Mouse (Mus musculus) 3T3-L1 (cell line): ENCODE measurements around the gene Rtf2.

ENCODE experiments used
- DNase-seq: peaks from one replicate; pipeline ENCODE4 v3.0.0-alpha.2; 2015; ENCODE audit warnings: low read depth, low spot score

The Rtf2 gene

DNA sequence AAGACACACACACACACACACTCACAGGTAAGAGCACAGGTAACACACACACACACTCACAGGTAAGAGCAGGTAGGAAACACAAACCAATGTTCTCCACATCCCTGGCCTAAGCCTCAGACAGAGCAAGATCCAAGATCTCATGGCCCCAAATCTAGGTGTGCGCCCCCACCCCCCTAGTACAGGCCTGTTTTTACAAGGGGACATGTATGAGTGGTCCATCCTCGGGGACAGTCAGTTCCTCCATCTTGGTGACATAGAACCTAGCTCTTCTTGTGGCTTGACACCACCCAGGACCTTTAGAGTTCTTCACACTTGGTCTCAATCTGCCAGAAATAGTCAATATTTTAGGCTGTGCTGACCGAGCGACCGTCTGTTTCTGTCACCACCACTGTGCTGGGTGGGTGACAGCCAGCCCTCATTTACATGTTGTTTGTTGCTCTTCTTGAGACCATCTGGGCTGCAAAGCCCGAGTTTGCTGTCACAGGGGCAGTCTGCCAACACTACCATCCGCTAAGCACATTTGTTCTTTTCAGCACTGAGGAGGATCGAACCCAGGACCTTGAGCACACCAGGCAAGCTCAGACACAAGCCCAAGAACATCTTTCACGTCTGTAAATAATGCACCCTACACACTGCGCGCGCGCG is 43.5 kb downstream of the Rtf2 start:
- DNase-seq, result no peak

DNA sequence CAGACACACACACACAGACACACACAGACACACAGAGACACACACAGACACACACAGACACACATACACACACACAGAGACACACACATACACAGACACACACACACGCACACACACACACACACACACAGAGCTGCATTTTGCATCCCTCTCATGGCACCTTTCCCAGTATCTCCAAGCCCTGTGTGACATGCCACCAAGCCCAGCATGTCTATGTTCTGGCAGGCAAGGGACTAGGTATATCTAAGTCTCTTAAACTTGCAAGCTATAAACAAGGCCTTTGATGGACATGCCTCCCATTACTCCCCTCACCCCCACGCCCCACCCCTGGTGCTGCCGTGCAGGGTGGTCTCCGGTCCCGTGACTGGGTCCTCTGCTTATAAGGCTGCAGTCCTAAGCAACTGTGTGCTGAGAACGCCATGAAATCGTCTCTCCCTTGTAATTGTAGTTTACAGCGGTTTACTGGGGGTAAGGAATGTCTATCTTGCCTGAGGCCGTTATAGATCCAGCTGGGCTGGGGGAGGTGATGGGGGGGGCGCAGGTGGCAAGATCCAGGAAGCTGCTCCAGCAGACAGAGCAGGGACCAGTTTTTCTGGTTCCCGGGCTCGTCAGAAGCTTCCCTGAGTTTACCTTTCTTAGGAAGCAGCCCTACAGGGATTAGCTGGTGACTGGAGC is 44.5 kb downstream of the Rtf2 start:
- no peak for DNase-seq

- DNase-seq, result no peak
These were observed 56.5 kb downstream of the Rtf2 start for GRCm38 (mm10) chr2:172496736-172497345.

DNA sequence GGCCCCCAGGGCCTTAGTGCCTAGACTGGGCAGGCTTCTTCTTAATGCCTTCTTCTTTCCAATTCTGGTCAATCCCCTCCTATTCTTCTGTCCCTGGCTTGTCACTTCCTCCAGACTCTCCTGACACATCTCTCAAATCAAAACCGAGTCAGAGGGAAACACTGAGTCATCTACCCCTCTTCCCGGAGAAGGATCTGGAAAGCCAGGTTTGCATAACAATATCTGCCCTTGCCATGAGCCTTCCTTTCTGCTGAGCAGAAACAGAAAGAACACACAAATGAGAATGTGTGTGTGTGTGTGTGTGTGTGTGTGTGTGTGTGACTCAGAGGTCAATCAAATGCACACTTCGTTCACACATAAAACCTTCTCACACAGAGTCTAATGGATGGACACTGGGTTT is 58.5 kb downstream of the Rtf2 start:
- peak; percentile 67 for DNase-seq

DNA sequence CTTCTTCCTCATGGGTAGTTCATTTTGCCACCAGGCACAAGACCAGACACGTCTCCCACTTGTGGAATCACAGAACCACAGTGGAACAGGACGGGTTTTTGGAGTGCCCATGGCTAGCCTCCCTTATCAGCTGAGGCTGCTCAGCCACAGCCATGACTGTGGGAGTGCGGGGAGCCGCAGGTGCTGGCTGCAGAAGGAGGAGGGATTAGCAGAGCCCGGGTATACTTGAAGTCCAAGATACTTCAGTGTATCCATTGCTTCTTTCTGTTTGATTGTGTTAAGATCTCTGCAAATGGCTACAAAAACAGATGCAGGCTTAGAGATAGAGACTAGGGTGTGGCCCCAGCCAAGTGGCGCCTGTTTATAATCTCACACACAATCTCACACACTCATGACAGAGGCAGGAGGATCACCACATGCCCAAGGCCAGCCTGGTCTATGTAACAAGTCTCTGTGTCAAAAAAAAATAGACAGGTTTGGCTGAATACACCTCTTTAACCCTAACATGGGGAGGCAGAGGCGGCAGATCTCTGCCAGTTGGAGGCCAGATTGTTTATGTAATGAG is 60.5 kb downstream of the Rtf2 start:
- no peak for DNase-seq

GRCm38 (mm10) chr2:172501341-172501740 is 61.0 kb downstream of the Rtf2 start:
- peak; percentile 42 for DNase-seq

- DNase-seq, result no peak
These were observed 61.8 kb downstream of the Rtf2 start for GRCm38 (mm10) chr2:172502168-172502567.

DNA sequence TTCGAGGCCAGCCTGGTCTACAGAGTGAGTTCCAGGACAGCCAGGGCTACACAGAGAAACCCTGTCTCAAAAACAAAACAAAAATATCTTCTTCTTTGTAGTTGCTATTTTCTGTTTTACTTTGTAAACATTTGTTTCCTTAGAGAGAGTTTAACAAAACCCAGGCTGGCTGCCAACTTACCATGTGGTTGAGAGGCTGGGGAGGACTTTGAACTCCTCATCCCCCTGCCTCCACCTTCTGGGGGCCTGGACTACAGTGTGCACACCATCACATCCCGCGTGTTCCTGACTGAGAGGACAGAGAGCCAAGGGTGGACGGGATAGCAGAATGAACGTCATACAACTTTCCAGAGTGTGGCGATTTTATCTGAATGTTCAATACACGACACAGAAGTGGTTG is 65.8 kb downstream of the Rtf2 start:
- DNase-seq, result no peak

DNA sequence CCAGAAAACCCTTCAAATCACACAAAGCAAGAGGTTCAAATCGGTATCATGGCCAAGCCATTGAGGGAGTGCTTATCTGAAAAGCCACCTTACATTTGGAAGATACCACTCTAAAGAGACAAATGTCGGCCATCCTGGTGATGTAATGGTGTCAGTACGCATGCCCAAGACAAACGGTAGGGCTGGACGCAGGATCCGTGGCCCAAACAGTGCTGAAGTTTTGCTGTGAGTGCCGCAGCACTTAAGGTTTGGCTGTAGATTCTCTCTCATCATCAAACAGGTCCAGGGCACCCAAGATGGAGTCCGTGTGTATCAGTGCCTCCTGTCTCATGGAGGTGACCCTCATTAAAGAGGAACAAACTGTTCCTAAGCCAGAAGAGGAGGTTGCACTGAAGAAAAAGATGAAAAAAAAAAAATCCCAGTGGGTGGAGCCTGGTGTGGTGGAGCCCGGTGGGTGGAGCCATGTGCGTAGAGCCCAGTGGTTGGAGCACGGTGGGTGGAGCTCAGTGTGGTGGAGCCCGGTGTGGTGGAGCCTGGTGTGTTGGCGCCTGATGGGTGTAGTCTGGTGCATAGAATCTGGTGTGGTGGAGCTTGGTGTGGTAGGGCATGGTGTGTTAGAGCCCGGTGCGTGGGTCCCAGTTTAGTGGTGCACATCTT is 69.8 kb downstream of the Rtf2 start:
- no peak for DNase-seq

GRCm38 (mm10) chr2:172510899-172511298 is 70.5 kb downstream of the Rtf2 start:
- no peak for DNase-seq

DNA sequence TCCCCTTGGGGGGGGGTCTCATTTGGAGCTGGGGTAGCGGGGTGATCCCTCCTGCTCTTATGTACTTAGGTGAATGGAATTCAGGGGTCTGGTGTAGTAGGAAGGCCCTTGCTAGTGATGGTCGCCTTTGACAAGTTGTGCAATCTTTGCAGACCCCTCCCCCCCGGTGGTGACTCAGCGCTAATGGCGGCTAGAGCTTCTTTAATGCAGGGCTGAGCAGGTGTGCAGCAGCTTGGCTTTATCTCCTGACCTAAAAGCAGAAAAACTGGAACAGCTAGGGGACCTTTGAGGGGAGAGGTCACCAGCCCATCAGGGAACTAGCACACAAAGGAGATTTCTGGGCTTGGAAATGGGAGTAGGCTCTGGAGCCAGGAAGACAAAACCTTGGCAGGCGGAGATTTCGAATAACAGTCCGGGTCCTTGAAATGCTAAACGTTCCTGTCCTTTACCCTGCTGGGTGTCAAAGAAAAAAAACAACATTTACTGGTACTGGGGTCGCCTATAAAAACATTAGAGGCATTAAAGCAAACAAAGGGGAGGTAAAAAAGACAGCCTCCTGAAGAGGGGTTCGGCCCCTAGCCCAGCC is 76.1 kb downstream of the Rtf2 start:
- DNase-seq, result no peak
